Mouse (Mus musculus): Measurements from ENCODE around the gene Msmp. TPM values are rescaled to one million over a fixed set of nuclear protein-coding genes. Genes with fewer than 3 reads are reported as not detected.

The Msmp gene
- total RNA-seq, 1 experiment = 0.49 TPM

DNA sequence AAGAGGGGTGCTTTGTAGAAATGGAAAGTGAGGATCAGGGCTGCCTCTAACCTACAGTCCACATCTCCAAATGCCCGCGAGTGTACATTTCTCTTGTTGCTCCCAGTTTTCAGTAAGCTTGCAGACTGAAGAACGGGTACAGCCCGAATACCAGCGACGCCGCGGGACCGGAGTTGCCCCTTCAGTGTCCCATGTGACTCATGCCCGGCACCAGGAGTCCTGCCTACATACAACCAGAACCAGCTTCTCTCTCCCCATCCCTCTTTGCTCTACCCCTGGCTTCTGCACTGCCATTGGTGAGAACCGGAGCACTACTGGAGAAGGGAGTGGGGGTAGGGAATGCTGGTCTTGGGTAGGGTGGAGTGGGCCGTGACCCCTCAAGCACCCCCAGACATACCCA lies 2.9 kb downstream of the Msmp start:
- Histone ChIP-seq H3K9ac (ENCODE audit: insufficient read depth, low read depth, low read length, poor library complexity, severe bottlenecking) (no peak overlapping the region), H3K9me3 (ENCODE audit: control insufficient read depth, insufficient read depth, low read depth, low read length) (no peaks in the 10 kb centered on the region), H3K4me1 (ENCODE audit: control insufficient read depth in 2 of 2, insufficient read depth in 2 of 2, low read length in 2 of 2, poor library complexity in 1 of 2) (peaks cover 2 to 17% of the 10 kb centered on the region in 2 experiments; a peak in 3 of 4 replicates), H3K4me3 (ENCODE audit: insufficient read depth in 1 of 2, low read depth in 1 of 2, low read length in 2 of 2, poor library complexity in 1 of 2, severe bottlenecking in 1 of 2) (no peak overlapping the region), H3K36me3 (ENCODE audit: control insufficient read depth, insufficient read depth, low read length, poor library complexity, severe bottlenecking) (peaks cover 21% of the 10 kb centered on the region; the same call in 1 of the 2 replicates), H3K27ac (ENCODE audit: insufficient read depth, low read depth, low read length, poor library complexity, severe bottlenecking) (no peak overlapping the region)
- in situ Hi-C loops (cut with MboI; ENCODE audit: low sequenced_read_pairs in 2 of 2, unreplicated experiment in 2 of 2) = no loop called here
- DNase-seq (ENCODE audit: low read depth, low spot score) = no peak
- TF ChIP-seq ZNF384 (IDR thresholded peaks at IDR 0.05; ENCODE audit: low read depth, low read length) (no peak), ZC3H11A (IDR thresholded peaks at IDR 0.05; ENCODE audit: borderline replicate concordance, low read depth, low read length) (no peak), CHD2 (IDR thresholded peaks at IDR 0.05; ENCODE audit: low read depth, low read length) (no peak)

DNA sequence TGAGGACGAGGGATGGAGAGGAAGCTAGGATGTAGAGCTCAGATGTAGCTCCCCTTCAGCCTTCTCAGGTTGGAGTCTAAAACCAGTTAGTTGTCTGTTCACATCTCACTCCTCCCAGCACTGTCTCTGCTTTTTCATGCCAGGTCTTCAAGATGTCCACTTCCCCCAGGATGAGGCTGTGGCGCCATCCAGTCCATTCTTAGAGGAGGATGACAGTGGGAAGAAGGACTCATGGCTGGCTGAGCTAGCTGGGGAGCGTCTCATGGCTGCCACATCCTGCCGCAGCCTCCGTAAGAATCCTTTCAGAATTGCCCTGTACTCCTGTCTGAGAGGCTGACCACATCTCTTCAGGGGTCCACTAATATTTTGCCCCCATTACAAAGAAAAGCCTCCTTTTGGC lies 3.6 kb downstream of the Msmp start:
- no peak overlapping the region for H3K27ac ChIP-seq (ENCODE audit: insufficient read depth, low read depth, low read length, poor library complexity, severe bottlenecking)
- TF ChIP-seq MAFK (IDR thresholded peaks at IDR 0.05; ENCODE audit: insufficient read depth, low read depth, low read length) (no peak), ZNF384 (IDR thresholded peaks at IDR 0.05; ENCODE audit: low read depth, low read length) (no peak), HCFC1 (IDR thresholded peaks at IDR 0.05; ENCODE audit: borderline replicate concordance, insufficient read depth, low read length) (no peak), ZC3H11A (IDR thresholded peaks at IDR 0.05; ENCODE audit: borderline replicate concordance, low read depth, low read length) (no peak), CHD2 (IDR thresholded peaks at IDR 0.05; ENCODE audit: low read depth, low read length) (no peak)
- H3K4me1 ChIP-seq (ENCODE audit: control insufficient read depth in 2 of 2, insufficient read depth in 2 of 2, low read length in 2 of 2, poor library complexity in 1 of 2) = peaks cover 2 to 15% of the 10 kb centered on the region in 2 experiments; a peak in 3 of 4 replicates
- in situ Hi-C loops (cut with MboI; ENCODE audit: low sequenced_read_pairs in 2 of 2, unreplicated experiment in 2 of 2) = no loop called here
- no peak overlapping the region for H3K4me3 ChIP-seq (ENCODE audit: insufficient read depth in 1 of 2, low read depth in 1 of 2, low read length in 2 of 2, poor library complexity in 1 of 2, severe bottlenecking in 1 of 2)
- H3K36me3 ChIP-seq (ENCODE audit: control insufficient read depth, insufficient read depth, low read length, poor library complexity, severe bottlenecking) = peaks cover 21% of the 10 kb centered on the region; the same call in 1 of the 2 replicates
- DNase-seq (ENCODE audit: low read depth, low spot score) = no peak
- H3K9ac ChIP-seq (ENCODE audit: insufficient read depth, low read depth, low read length, poor library complexity, severe bottlenecking) = no peak overlapping the region
- H3K9me3 ChIP-seq (ENCODE audit: control insufficient read depth, insufficient read depth, low read depth, low read length) = no peaks in the 10 kb centered on the region

DNA sequence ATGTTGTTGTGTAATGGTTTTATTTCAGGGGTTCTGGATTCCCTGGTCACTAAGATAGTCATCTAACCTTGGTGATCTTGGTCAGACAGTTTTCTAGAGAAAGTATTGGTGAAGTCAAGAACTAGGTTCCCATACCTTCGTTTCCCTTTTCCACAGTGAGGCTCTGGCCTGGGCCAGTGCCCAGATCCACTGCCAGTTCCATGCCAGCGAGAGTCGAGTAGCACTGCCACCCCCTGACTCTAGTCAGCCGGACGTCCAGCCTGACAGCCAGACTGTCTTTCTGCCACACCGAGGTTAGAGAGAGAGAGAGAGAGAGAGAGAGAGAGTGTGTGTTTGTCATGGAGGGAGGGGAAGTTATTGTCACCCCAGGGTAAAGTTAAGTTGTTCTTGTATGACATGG lies 4.6 kb downstream of the Msmp start:
- Histone ChIP-seq H3K9me3 (ENCODE audit: control insufficient read depth, insufficient read depth, low read depth, low read length) (no peaks in the 10 kb centered on the region), H3K4me1 (ENCODE audit: control insufficient read depth in 2 of 2, insufficient read depth in 2 of 2, low read length in 2 of 2, poor library complexity in 1 of 2) (peaks cover 5 to 8% of the 10 kb centered on the region in 2 experiments; a peak in 3 of 4 replicates), H3K36me3 (ENCODE audit: control insufficient read depth, insufficient read depth, low read length, poor library complexity, severe bottlenecking) (peaks cover 21% of the 10 kb centered on the region; the same call in 1 of the 2 replicates), H3K9ac (ENCODE audit: insufficient read depth, low read depth, low read length, poor library complexity, severe bottlenecking) (no peak overlapping the region; the same call in 1 of the 2 replicates), H3K27ac (ENCODE audit: insufficient read depth, low read depth, low read length, poor library complexity, severe bottlenecking) (no peak overlapping the region), H3K4me3 (ENCODE audit: insufficient read depth in 1 of 2, low read depth in 1 of 2, low read length in 2 of 2, poor library complexity in 1 of 2, severe bottlenecking in 1 of 2) (peak overlapping the region; percentile 78 to 100; a peak in 3 of 4 replicates)
- in situ Hi-C loops (cut with MboI; ENCODE audit: low sequenced_read_pairs in 2 of 2, unreplicated experiment in 2 of 2) = no loop called here
- no peak for TF ChIP-seq ZC3H11A (IDR thresholded peaks at IDR 0.05; ENCODE audit: borderline replicate concordance, low read depth, low read length)
- no peak for TF ChIP-seq MAFK (IDR thresholded peaks at IDR 0.05; ENCODE audit: insufficient read depth, low read depth, low read length)
- TF ChIP-seq ZNF384 (IDR thresholded peaks at IDR 0.05; ENCODE audit: low read depth, low read length) = no peak
- no peak for TF ChIP-seq HCFC1 (IDR thresholded peaks at IDR 0.05; ENCODE audit: borderline replicate concordance, insufficient read depth, low read length)
- no peak for TF ChIP-seq CHD2 (IDR thresholded peaks at IDR 0.05; ENCODE audit: low read depth, low read length)
- DNase-seq (ENCODE audit: low read depth, low spot score) = no peak

DNA sequence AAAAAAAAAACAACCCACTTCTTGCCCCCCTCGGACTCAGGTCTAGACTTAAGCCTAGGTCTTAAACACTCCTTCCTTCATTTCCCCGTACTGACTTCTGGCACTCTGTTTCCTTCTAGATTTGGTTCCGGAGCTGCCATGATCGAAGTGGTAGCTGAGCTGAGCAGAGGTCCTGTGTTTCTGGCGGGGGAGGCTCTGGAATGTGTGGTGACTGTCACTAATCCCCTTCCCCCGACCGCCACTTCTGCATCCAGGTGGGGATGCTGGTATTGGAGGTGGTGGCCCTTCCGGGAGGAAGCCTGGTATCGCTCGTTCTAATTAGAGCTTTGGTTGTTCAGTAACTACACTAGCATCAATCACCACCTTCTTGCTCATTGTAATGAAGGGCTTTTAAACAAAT lies 5.0 kb downstream of the Msmp start:
- H3K4me1 ChIP-seq (ENCODE audit: control insufficient read depth in 2 of 2, insufficient read depth in 2 of 2, low read length in 2 of 2, poor library complexity in 1 of 2) = peaks cover 5 to 7% of the 10 kb centered on the region in 2 experiments; a peak in 3 of 4 replicates
- peaks cover 21% of the 10 kb centered on the region; the same call in 1 of the 2 replicates for H3K36me3 ChIP-seq (ENCODE audit: control insufficient read depth, insufficient read depth, low read length, poor library complexity, severe bottlenecking)
- no peak for DNase-seq (ENCODE audit: low read depth, low spot score)
- no peaks in the 10 kb centered on the region for H3K9me3 ChIP-seq (ENCODE audit: control insufficient read depth, insufficient read depth, low read depth, low read length)
- in situ Hi-C loops (cut with MboI; ENCODE audit: low sequenced_read_pairs in 2 of 2, unreplicated experiment in 2 of 2) = no loop called here
- peak overlapping the region; percentile 80 for H3K9ac ChIP-seq (ENCODE audit: insufficient read depth, low read depth, low read length, poor library complexity, severe bottlenecking)
- H3K4me3 ChIP-seq (ENCODE audit: insufficient read depth in 1 of 2, low read depth in 1 of 2, low read length in 2 of 2, poor library complexity in 1 of 2, severe bottlenecking in 1 of 2) = peak overlapping the region; percentile 78 to 100
- TF ChIP-seq MAFK (IDR thresholded peaks at IDR 0.05; ENCODE audit: insufficient read depth, low read depth, low read length) = no peak
- TF ChIP-seq ZC3H11A (IDR thresholded peaks at IDR 0.05; ENCODE audit: borderline replicate concordance, low read depth, low read length) = no peak
- TF ChIP-seq HCFC1 (IDR thresholded peaks at IDR 0.05; ENCODE audit: borderline replicate concordance, insufficient read depth, low read length) = no peak
- TF ChIP-seq ZNF384 (IDR thresholded peaks at IDR 0.05; ENCODE audit: low read depth, low read length) = no peak
- TF ChIP-seq CHD2 (IDR thresholded peaks at IDR 0.05; ENCODE audit: low read depth, low read length) = no peak
- H3K27ac ChIP-seq (ENCODE audit: insufficient read depth, low read depth, low read length, poor library complexity, severe bottlenecking) = no peak overlapping the region

All from ES-E14 (cell line).